Mouse (Mus musculus) gastrocnemius, adult 18-20 months (tissue): ENCODE measurements around the gene Hnrnpul1. TPM values are rescaled to one million over a fixed set of nuclear protein-coding genes. Genes with fewer than 3 reads are reported as not detected.

ENCODE experiments used
- total RNA-seq, 2 experiments: library from RNA; stranded (reverse); gene quantifications; 2 replicates each; pipeline ENCODE4 v1.2.3; 2021

Gene Hnrnpul1
- total RNA-seq, 2 experiments from 2014 or later = 69.1 to 73.4 TPM

Other genes starting within 250 kb of the Hnrnpul1 start
- gene Ceacam2, start 214.9 kb downstream of the Hnrnpul1 start, total RNA-seq = 1 to 10 TPM in 1 of 2 experiments, under 1 TPM in 1; 0.46 to 1.1 TPM
- not detected for gene Erich4, start 138.9 kb downstream of the Hnrnpul1 start, total RNA-seq
- 10 to 100 TPM; 38.7 to 43.2 TPM for gene Dmac2, start 135.3 kb downstream of the Hnrnpul1 start, total RNA-seq
- 1 to 10 TPM; 1.1 to 1.3 TPM for gene B3gnt8, start 128.1 kb downstream of the Hnrnpul1 start, total RNA-seq
- 100 to 1,000 TPM; 134 to 137 TPM for gene Bckdha, start 95.8 kb downstream of the Hnrnpul1 start, total RNA-seq
- 10 to 100 TPM; 19.9 to 21.3 TPM for gene Exosc5, start 95.6 kb downstream of the Hnrnpul1 start, total RNA-seq
- not detected for gene Tmem91, start 79.6 kb downstream of the Hnrnpul1 start, total RNA-seq
- gene B9d2, start 74.0 kb downstream of the Hnrnpul1 start, total RNA-seq = 1 to 10 TPM; 7.3 to 7.8 TPM
- gene Tgfb1, start 67.8 kb downstream of the Hnrnpul1 start, total RNA-seq = 1 to 10 TPM; 3.9 to 7.8 TPM
- gene Ccdc97, start 35.7 kb downstream of the Hnrnpul1 start, total RNA-seq = 10 to 100 TPM; 42.1 to 43.5 TPM
- gene Axl, start 33.9 kb upstream of the Hnrnpul1 start, total RNA-seq = 10 to 100 TPM; 27.6 to 42.7 TPM
- under 1 TPM; 0.16 to 0.28 TPM for gene Cyp2s1, start 62.2 kb upstream of the Hnrnpul1 start, total RNA-seq
- not detected for gene Cyp2b10, start 142.9 kb upstream of the Hnrnpul1 start, total RNA-seq